Mouse (Mus musculus) forebrain, embryonic 14.5 days (tissue): ENCODE measurements around the gene Napsa. TPM values are rescaled to one million over a fixed set of nuclear protein-coding genes. Genes with fewer than 3 reads are reported as not detected.
A peak's percentile ranks its signal among the peaks of the same experiment; 100 is the strongest.

Source experiments
- ATAC-seq: fragments of 200-750 bp; cut with Nextera tagmentation; 2 replicates; pipeline ENCODE4 v1.8.0; 2017; ENCODE audit warnings: mild to moderate bottlenecking, moderate library complexity
- DNase-seq: peaks from one replicate; pipeline ENCODE4 v3.0.0-alpha.2; 2015; ENCODE audit warnings: low spot score
- H3K27ac ChIP-seq: fragments of 300-500 bp; sonication (generic); 2 replicates; pipeline ENCODE4 v1.5.1; 2014; ENCODE audit warnings: low read depth, mild to moderate bottlenecking, control low read depth, low read length, moderate library complexity
- H3K27me3 ChIP-seq: fragments of 300-500 bp; sonication (generic); replicated peaks from 2 replicates; pipeline ENCODE4 v1.6.1; 2014; ENCODE audit warnings: low read length, control low read depth, mixed read lengths; ENCODE audit not compliant: control insufficient read depth, insufficient read depth
- H3K36me3 ChIP-seq: fragments of 300-500 bp; sonication (generic); 2 replicates; pipeline ENCODE4 v1.6.1; 2014; ENCODE audit warnings: low read length, control low read depth; ENCODE audit not compliant: control insufficient read depth, insufficient read depth
- H3K4me1 ChIP-seq: fragments of 300-500 bp; sonication (generic); 2 replicates; pipeline ENCODE4 v1.6.1; 2014; ENCODE audit warnings: antibody characterized with exemption, low read length, control low read depth; ENCODE audit not compliant: control insufficient read depth, insufficient read depth
- H3K4me2 ChIP-seq: fragments of 300-500 bp; sonication (generic); 2 replicates; pipeline ENCODE4 v1.6.1; 2014; ENCODE audit warnings: mild to moderate bottlenecking, control low read depth, low read length
- H3K4me3 ChIP-seq: fragments of 300-500 bp; sonication (generic); 2 replicates; pipeline ENCODE4 v1.5.1; 2014; ENCODE audit warnings: low read depth, low read length, control low read depth
- H3K9ac ChIP-seq: fragments of 300-500 bp; sonication (generic); 2 replicates; pipeline ENCODE4 v1.6.1; 2014; ENCODE audit warnings: mild to moderate bottlenecking, low read length, control low read depth, moderate library complexity
- H3K9me3 ChIP-seq: fragments of 300-500 bp; sonication (generic); replicated peaks from 2 replicates; pipeline ENCODE4 v1.6.1; 2016; ENCODE audit warnings: low read length, control low read depth, mixed read lengths; ENCODE audit not compliant: control insufficient read depth
- WGBS: fragments of 180-500 bp; shearing (Covaris S2); extraction: QIAGEN DNeasy Blood & Tissue Kit; methylation state at CpG from one replicate; pipeline ENCODE4 v1.1.7; 2014; 5-methylcytosine and 5-hydroxymethylcytosine counted together
- polyA plus RNA-seq: library from polyadenylated mRNA; unstranded; fragments of >200 nt; fragmentation: Nextera tagmentation; extraction: Ambion mirVana; gene quantifications from 2 replicates; pipeline ENCODE4 v1.2.1, GENCODE M21; 2014

Napsa gene
- polyA plus RNA-seq, 1 experiment from 2014 or later, result 0.74 TPM

DNA sequence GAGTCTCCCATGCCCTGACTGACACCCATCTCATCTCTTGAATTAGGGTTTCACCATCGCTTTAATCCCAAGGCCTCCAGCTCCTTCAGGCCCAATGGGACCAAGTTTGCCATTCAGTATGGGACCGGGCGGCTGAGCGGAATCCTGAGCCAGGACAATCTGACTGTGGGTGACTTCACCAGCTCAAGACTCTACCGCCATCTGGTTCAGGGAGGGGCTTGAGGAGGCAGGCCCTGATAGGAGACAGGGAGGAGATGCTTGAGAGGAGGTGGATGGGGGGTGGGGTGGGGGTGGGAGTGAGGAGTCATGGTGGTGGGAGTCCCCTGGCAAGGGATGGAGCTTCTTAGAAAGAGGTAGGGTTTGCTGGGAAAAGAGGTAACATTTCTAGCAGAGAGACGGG lies 9.5 kb downstream of the Napsa start:
- Histone ChIP-seq H3K4me2 (no peak overlapping the region), H3K9ac (no peak overlapping the region), H3K36me3 (no peaks in the 10 kb centered on the region), H3K27ac (no peak overlapping the region), H3K4me1 (no peaks in the 10 kb centered on the region), H3K27me3 (0 out of 2 replicates have a peak, but pooled peaks cover 7% of the 10 kb centered on the region), H3K9me3 (0 out of 2 replicates have a peak, but pooled peaks cover 3% of the 10 kb centered on the region), H3K4me3 (no peak overlapping the region)
- ATAC-seq, result no peak
- WGBS, result 85% methylated on average over 6 of the region's 6 CpGs
- DNase-seq, result no peak

DNA sequence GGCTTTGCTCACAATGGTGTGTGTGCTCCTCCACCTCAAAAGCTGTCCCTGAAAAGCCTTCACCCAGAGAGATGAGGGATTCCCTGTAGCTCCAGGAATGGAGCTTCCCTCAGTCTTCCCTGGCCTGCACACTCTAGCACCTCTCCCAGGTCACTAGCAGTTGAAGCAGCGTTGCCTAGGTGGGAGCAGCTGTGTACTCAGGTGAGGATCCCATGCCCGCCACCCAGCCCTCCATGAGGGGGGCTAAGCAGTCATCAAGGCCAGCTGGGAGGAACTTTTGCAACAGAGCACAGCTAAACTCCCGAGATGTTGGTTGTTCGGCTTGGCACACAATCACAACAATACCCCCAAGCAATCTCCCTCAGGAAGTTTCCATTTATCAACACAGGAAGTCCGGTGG lies 10.5 kb downstream of the Napsa start:
- no peak overlapping the region for H3K4me2 ChIP-seq
- no peak overlapping the region for H3K4me3 ChIP-seq
- H3K9ac ChIP-seq, result no peak overlapping the region
- 0 out of 2 replicates have a peak, but pooled peaks cover 3% of the 10 kb centered on the region for H3K9me3 ChIP-seq
- H3K27ac ChIP-seq, result no peak overlapping the region
- 84% methylated on average over 5 of the region's 5 CpGs for WGBS
- H3K27me3 ChIP-seq, result peaks cover 10% of the 10 kb centered on the region
- DNase-seq, result no peak
- no peak for ATAC-seq
- no peaks in the 10 kb centered on the region for H3K4me1 ChIP-seq
- H3K36me3 ChIP-seq, result no peaks in the 10 kb centered on the region

DNA sequence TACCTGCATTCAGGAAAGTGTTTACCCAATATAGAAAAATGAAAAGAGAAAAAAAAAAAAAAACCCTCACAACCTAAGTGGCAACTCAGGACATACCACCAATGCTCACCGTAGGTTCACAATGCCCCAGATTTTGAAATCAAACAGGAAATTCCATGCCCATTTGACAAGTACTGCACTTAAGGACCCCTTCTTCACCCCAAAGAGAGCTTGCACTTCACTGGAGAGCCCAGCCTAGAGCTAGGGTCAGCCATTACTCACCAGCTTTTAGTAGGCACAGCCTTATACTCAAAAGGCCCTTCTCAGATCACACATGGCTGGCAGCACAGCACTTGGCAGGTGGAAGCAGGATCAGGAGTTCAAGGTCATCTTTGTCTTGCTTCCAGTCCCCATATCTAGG lies 11.0 kb downstream of the Napsa start:
- peaks cover 2% of the 10 kb centered on the region for H3K4me1 ChIP-seq
- no peak for ATAC-seq
- H3K36me3 ChIP-seq, result no peaks in the 10 kb centered on the region
- H3K27ac ChIP-seq, result no peak overlapping the region
- no peak overlapping the region for H3K9ac ChIP-seq
- DNase-seq, result no peak
- no peak overlapping the region for H3K4me2 ChIP-seq
- 0 out of 2 replicates have a peak, but pooled peaks cover 3% of the 10 kb centered on the region for H3K9me3 ChIP-seq
- peaks cover 13% of the 10 kb centered on the region for H3K27me3 ChIP-seq
- H3K4me3 ChIP-seq, result no peak overlapping the region
- WGBS, result 96% methylated on average over 1 of the region's 1 CpGs

DNA sequence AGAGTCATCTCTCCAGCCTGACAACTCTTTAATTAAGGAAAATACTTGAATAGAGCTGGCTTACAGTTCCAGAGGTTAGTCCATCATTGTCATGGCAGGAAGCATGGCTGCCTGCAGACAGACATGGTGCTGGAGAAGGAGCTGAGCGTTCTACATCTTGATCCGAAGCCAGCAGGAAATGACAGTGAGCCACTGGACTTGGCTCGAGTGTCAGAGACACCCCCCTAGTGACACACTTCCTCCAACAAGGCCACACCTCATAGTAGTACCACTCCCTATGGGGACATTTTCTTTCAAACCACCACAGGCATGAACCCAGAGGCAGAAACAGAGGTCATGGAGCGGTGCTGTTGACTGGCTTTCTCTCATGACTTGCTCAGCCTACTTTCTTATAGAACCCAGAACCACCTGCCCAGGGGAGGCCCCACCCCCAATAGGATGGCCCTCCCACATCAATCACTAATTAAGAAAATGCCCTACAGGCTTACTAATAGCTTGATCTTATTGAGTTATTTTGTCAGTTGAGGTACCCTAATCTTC lies 12.2 kb downstream of the Napsa start:
- peaks cover 7% of the 10 kb centered on the region for H3K4me1 ChIP-seq
- 88% methylated on average over 4 of the region's 4 CpGs for WGBS

DNA sequence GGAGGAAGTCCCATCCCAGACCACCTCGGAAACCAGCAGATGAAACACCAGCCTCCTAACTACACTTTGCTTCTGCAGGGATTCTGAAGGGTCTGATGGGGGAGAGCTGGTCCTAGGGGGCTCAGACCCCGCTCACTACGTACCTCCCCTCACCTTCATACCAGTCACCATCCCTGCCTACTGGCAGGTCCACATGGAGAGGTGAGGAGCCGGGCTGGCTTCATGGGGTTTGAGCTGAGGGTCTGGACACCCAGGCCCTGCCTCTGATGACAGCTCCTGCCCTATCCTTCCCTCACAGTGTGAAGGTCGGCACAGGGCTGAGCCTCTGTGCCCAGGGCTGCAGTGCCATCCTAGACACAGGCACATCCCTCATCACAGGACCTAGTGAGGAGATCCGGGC lies 12.7 kb downstream of the Napsa start:
- Histone ChIP-seq H3K4me3 (no peak overlapping the region), H3K4me1 (peaks cover 13% of the 10 kb centered on the region), H3K4me2 (no peak overlapping the region), H3K27ac (no peak overlapping the region), H3K36me3 (no peaks in the 10 kb centered on the region), H3K27me3 (peaks cover 16% of the 10 kb centered on the region), H3K9ac (no peak overlapping the region), H3K9me3 (no peaks in the 10 kb centered on the region)
- DNase-seq (no peak), ATAC-seq (no peak)
- WGBS, result 89% methylated on average over 6 of the region's 6 CpGs

More for the DNA sequence above, 12.2 kb downstream of the Napsa start:
- Histone ChIP-seq H3K9me3 (no peaks in the 10 kb centered on the region), H3K36me3 (no peaks in the 10 kb centered on the region), H3K27me3 (peaks cover 16% of the 10 kb centered on the region), H3K9ac (no peak overlapping the region), H3K4me3 (no peak overlapping the region), H3K4me2 (no peak overlapping the region), H3K27ac (no peak overlapping the region)
- ATAC-seq (no peak), DNase-seq (no peak)

DNA sequence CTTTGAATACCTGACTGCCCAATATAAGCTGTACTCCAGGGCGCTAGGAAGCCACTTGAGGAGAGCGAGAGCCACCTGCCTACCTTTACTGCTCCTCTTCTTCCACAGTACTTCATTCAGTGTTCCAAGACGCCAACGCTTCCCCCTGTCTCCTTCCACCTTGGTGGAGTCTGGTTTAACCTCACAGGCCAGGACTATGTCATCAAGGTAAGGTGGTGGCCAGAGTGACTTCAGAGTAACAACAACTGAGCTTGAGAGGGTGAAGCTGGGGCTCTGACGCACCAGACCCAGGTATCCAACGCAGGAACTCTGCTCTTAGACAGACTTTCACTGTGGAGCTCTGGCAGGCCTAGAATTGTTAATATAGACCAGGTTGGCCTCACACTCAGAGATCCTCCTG lies 13.4 kb downstream of the Napsa start:
- DNase-seq (no peak), ATAC-seq (no peak)
- no peaks in the 10 kb centered on the region for H3K36me3 ChIP-seq
- no peak overlapping the region for H3K4me2 ChIP-seq
- no peak overlapping the region for H3K9ac ChIP-seq
- no peaks in the 10 kb centered on the region for H3K9me3 ChIP-seq
- H3K27ac ChIP-seq, result no peak overlapping the region
- H3K4me3 ChIP-seq, result no peak overlapping the region
- peaks cover 14% of the 10 kb centered on the region for H3K4me1 ChIP-seq
- peaks cover 16% of the 10 kb centered on the region for H3K27me3 ChIP-seq
- over 99% methylated on average over 6 of the region's 6 CpGs for WGBS

DNA sequence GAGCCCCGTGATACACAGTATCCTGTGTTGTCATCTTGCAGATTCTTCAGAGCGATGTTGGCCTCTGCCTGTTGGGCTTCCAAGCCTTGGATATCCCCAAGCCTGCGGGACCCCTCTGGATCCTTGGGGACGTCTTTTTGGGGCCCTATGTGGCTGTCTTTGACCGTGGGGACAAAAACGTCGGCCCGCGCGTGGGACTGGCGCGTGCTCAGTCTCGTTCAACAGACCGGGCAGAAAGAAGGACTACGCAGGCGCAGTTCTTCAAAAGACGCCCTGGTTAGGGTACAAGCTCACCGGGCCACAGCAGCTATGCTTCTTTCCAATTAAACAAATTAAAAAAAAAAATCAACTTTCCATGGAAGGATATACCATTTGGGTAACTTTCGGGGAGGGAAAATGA lies 14.3 kb downstream of the Napsa start:
- H3K9ac ChIP-seq, result peak overlapping the region; percentile 61
- peaks cover 18% of the 10 kb centered on the region for H3K27me3 ChIP-seq
- peak overlapping the region; percentile 38 for H3K4me3 ChIP-seq
- no peaks in the 10 kb centered on the region for H3K36me3 ChIP-seq
- H3K4me1 ChIP-seq, result peaks cover 17% of the 10 kb centered on the region
- no peak for ATAC-seq
- peak overlapping the region; percentile 98 for H3K4me2 ChIP-seq
- H3K9me3 ChIP-seq, result no peaks in the 10 kb centered on the region
- WGBS, result 18% methylated on average over 19 of the region's 19 CpGs
- no peak overlapping the region for H3K27ac ChIP-seq
- peak; percentile 85 for DNase-seq

DNA sequence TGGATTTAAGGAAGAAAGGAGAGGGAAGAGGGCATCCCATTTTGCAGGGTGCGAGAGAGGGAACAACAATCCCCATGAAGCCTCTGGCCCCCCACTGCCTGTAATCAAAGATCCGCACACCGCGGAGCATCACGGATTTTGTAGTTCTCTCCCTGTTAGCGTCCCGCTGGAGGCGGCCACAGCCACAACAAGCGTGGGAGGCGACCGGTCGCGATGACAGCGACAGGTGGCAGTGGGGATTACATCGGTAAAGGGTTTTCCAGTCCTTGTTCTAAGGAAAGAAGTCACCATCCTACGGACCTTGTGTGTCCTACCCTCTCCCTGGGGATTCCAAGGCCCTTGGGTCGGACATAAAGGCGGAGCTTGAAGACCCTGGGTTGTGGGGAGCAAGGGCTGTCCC lies 14.8 kb downstream of the Napsa start:
- DNase-seq, result peak; percentile 93
- Histone ChIP-seq H3K27ac (no peak overlapping the region), H3K4me2 (peak overlapping the region; percentile 98), H3K27me3 (peaks cover 23% of the 10 kb centered on the region), H3K36me3 (no peaks in the 10 kb centered on the region), H3K4me1 (peaks cover 21% of the 10 kb centered on the region), H3K4me3 (peak overlapping the region; percentile 38), H3K9ac (peak overlapping the region; percentile 61), H3K9me3 (no peaks in the 10 kb centered on the region)
- under 1% methylated on average over 18 of the region's 18 CpGs for WGBS
- ATAC-seq, result peak; percentile 57

DNA sequence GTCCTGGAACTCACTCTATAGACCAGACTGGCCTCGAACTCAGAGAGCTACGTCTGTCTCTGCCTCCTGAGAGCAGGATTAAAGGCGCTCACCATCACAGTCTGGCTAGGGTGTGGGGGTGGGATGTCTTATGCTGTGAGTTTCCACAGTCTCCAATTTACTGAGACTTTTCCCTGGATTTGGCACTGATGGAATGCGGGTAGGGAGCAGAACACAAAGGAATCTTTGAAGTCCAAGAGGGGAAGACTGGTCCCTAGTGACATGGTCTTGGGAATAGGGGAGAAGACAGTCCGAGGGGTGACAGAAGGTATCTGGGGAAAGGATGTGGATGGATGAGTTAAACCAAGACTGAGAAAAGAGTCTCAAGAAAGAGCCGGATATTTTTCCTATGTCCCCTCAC lies 15.5 kb downstream of the Napsa start:
- peaks cover 21% of the 10 kb centered on the region for H3K4me1 ChIP-seq
- WGBS, result 36% methylated on average over 6 of the region's 6 CpGs
- H3K4me3 ChIP-seq, result peak overlapping the region; percentile 38; the same call in 1 of the 2 replicates
- no peak overlapping the region for H3K9ac ChIP-seq
- H3K27me3 ChIP-seq, result peaks cover 30% of the 10 kb centered on the region
- peak overlapping the region; percentile 98 for H3K4me2 ChIP-seq
- no peak for DNase-seq
- ATAC-seq, result no peak
- H3K9me3 ChIP-seq, result no peaks in the 10 kb centered on the region
- H3K27ac ChIP-seq, result no peak overlapping the region
- H3K36me3 ChIP-seq, result no peaks in the 10 kb centered on the region
